Mouse (Mus musculus) ES-E14 (cell line): Measurements from ENCODE around the gene Ly75. TPM values are rescaled to one million over a fixed set of nuclear protein-coding genes. Genes with fewer than 3 reads are reported as not detected.

Experiments
- DNase-seq: peaks from one replicate; pipeline ENCODE4 v3.0.0-alpha.2; 2013; ENCODE audit warnings: low read depth, low spot score
- H3K27ac ChIP-seq: 2 replicates; pipeline ENCODE4 v1.5.1; 2012; ENCODE audit warnings: low read depth, mild to moderate bottlenecking, low read length, moderate library complexity, mixed read lengths; ENCODE audit not compliant: poor library complexity, insufficient read depth, severe bottlenecking
- H3K36me3 ChIP-seq: 2 replicates; pipeline ENCODE4 v1.6.1; 2012; ENCODE audit warnings: mild to moderate bottlenecking, low read length, moderate library complexity, mixed read lengths; ENCODE audit not compliant: control insufficient read depth, poor library complexity, insufficient read depth, severe bottlenecking
- H3K4me1 ChIP-seq, 2 experiments: fragments of 150-350 bp in 1 of 2; sonication (generic) in 1 of 2; 2 replicates each; pipeline ENCODE4 v1.6.1; 2012; ENCODE audit warnings: low read length in 2 of 2, mild to moderate bottlenecking in 1 of 2, mixed read lengths in 1 of 2; ENCODE audit not compliant: control insufficient read depth in 2 of 2, insufficient read depth in 2 of 2, poor library complexity in 1 of 2
- H3K4me3 ChIP-seq, 2 experiments: fragments of 150-350 bp in 1 of 2; sonication (generic) in 1 of 2; 2 replicates each; pipeline ENCODE4 v1.5.1; 2012; ENCODE audit warnings: low read length in 2 of 2, low read depth in 1 of 2, mild to moderate bottlenecking in 1 of 2, mixed read lengths in 1 of 2; ENCODE audit not compliant: insufficient read depth in 1 of 2, poor library complexity in 1 of 2, severe bottlenecking in 1 of 2
- H3K9ac ChIP-seq: 2 replicates; pipeline ENCODE4 v1.6.1; 2012; ENCODE audit warnings: low read depth, mild to moderate bottlenecking, low read length, mixed read lengths; ENCODE audit not compliant: poor library complexity, insufficient read depth, severe bottlenecking
- H3K9me3 ChIP-seq: fragments of 150-350 bp; sonication (generic); 2 replicates; pipeline ENCODE4 v1.6.1; 2012; ENCODE audit warnings: low read depth, mild to moderate bottlenecking, low read length; ENCODE audit not compliant: control insufficient read depth, insufficient read depth
- CHD2 ChIP-seq: IDR thresholded peaks from 2 replicates; pipeline ENCODE4 v1.6.1; 2014; ENCODE audit warnings: mild to moderate bottlenecking, low read depth, low read length, inconsistent platforms
- HCFC1 ChIP-seq: IDR thresholded peaks from 2 replicates; pipeline ENCODE4 v1.6.1; 2012; ENCODE audit warnings: low read length, inconsistent platforms, borderline replicate concordance; ENCODE audit not compliant: insufficient read depth
- MAFK ChIP-seq: IDR thresholded peaks from 2 replicates; pipeline ENCODE4 v1.6.1; 2014; ENCODE audit warnings: mild to moderate bottlenecking, low read depth, low read length, inconsistent platforms; ENCODE audit not compliant: insufficient read depth
- ZC3H11A ChIP-seq: IDR thresholded peaks from 2 replicates; pipeline ENCODE4 v1.6.1; 2012; ENCODE audit warnings: low read depth, mild to moderate bottlenecking, inconsistent platforms, low read length, borderline replicate concordance
- ZNF384 ChIP-seq: IDR thresholded peaks from 2 replicates; pipeline ENCODE4 v1.6.1; 2012; ENCODE audit warnings: low read depth, low read length, inconsistent platforms
- in situ Hi-C, 2 experiments: fragments of 600-800 bp; cut with MboI; formaldehyde crosslinking; loops; one replicate each; pipeline ENCODE4 v1.15.1; 2025; ENCODE audit warnings: low sequenced_read_pairs in 2 of 2, inconsistent platforms in 1 of 2; ENCODE audit not compliant: unreplicated experiment in 2 of 2
- total RNA-seq: library from RNA; depleted of rRNA; stranded (reverse); fragments of 300-350 nt; gene quantifications from 2 replicates; pipeline ENCODE4 v1.2.3, GENCODE M21; 2012

The Ly75 gene
- total RNA-seq, 1 experiment = 20.1 TPM

- no peak for DNase-seq
- TF ChIP-seq MAFK (no peak), CHD2 (no peak), ZC3H11A (no peak), ZNF384 (no peak), HCFC1 (no peak)
- Histone ChIP-seq H3K36me3 (no peaks in the 10 kb centered on the region), H3K9me3 (no peaks in the 10 kb centered on the region), H3K4me3 (no peak overlapping the region), H3K27ac (no peak overlapping the region), H3K9ac (no peak overlapping the region), H3K4me1 (peaks cover 0 to 4% of the 10 kb centered on the region in 2 experiments; a peak in 1 of 4 replicates)
- in situ Hi-C loops = no loop called here
Measured at GRCm38 (mm10) chr2:60285107-60285617, 97.9 kb downstream of the Ly75 start.

- peaks cover 0 to 4% of the 10 kb centered on the region in 2 experiments; a peak in 1 of 4 replicates for H3K4me1 ChIP-seq
- TF ChIP-seq CHD2 = no peak
- TF ChIP-seq ZNF384 = no peak
- no peak for TF ChIP-seq MAFK
- TF ChIP-seq ZC3H11A = no peak
- no peak for TF ChIP-seq HCFC1
- in situ Hi-C loops = no loop called here
- H3K9me3 ChIP-seq = no peaks in the 10 kb centered on the region
- peak within 1 kb of the TSS; percentile 58 to 61 for H3K4me3 ChIP-seq
- no peak within 1 kb of the TSS for H3K27ac ChIP-seq
- H3K9ac ChIP-seq = peak within 1 kb of the TSS; percentile 35
- H3K36me3 ChIP-seq = no peaks in the 10 kb centered on the region
- no peak for DNase-seq
Measured at GRCm38 (mm10) chr2:60284467-60284821, 98.7 kb downstream of the Ly75 start, which contains the start of gene Cd302. Gene Cd302 (minus strand): TSS chr2:60284488.

GRCm38 (mm10) chr2:60283751-60284466 lies 99.2 kb downstream of the Ly75 start:
- Histone ChIP-seq H3K27ac (no peak overlapping the region), H3K9ac (peak overlapping the region; percentile 35), H3K4me3 (peak overlapping the region; percentile 58 to 61), H3K4me1 (peaks cover 0 to 4% of the 10 kb centered on the region in 2 experiments; a peak in 1 of 4 replicates), H3K36me3 (no peaks in the 10 kb centered on the region), H3K9me3 (no peaks in the 10 kb centered on the region)
- no peak for TF ChIP-seq ZNF384
- TF ChIP-seq HCFC1 = no peak
- TF ChIP-seq ZC3H11A = no peak
- TF ChIP-seq CHD2 = no peak
- no peak for TF ChIP-seq MAFK
- DNase-seq = no peak
- in situ Hi-C loops = no loop called here

- Histone ChIP-seq H3K4me1 (peaks cover 0 to 4% of the 10 kb centered on the region in 2 experiments; a peak in 1 of 4 replicates), H3K36me3 (no peaks in the 10 kb centered on the region), H3K9me3 (no peaks in the 10 kb centered on the region), H3K9ac (peak overlapping the region; percentile 35), H3K4me3 (peak overlapping the region; percentile 58 to 61), H3K27ac (no peak overlapping the region)
- TF ChIP-seq CHD2 (no peak), HCFC1 (no peak), ZNF384 (no peak), ZC3H11A (no peak)
- DNase-seq = no peak
- in situ Hi-C loops = no loop called here
Measured at GRCm38 (mm10) chr2:60283208-60283750, 99.8 kb downstream of the Ly75 start.
